Mouse (Mus musculus) lung, adult 2 months (tissue): Measurements from ENCODE around the gene Pdk2.

Experiments used
- CTCF ChIP-seq: fragments of 200-500 bp; IDR thresholded peaks from 2 replicates; pipeline ENCODE4 v1.5.1; 2011; ENCODE audit warnings: mild to moderate bottlenecking, low read length, control low read depth; ENCODE audit not compliant: insufficient read depth
- POLR2A ChIP-seq: fragments of 200-500 bp; IDR thresholded peaks from 2 replicates; pipeline ENCODE4 v1.6.1; 2011; ENCODE audit warnings: low read depth, mild to moderate bottlenecking, control low read depth, low read length, borderline replicate concordance; ENCODE audit errors: extremely low read depth

DNA sequence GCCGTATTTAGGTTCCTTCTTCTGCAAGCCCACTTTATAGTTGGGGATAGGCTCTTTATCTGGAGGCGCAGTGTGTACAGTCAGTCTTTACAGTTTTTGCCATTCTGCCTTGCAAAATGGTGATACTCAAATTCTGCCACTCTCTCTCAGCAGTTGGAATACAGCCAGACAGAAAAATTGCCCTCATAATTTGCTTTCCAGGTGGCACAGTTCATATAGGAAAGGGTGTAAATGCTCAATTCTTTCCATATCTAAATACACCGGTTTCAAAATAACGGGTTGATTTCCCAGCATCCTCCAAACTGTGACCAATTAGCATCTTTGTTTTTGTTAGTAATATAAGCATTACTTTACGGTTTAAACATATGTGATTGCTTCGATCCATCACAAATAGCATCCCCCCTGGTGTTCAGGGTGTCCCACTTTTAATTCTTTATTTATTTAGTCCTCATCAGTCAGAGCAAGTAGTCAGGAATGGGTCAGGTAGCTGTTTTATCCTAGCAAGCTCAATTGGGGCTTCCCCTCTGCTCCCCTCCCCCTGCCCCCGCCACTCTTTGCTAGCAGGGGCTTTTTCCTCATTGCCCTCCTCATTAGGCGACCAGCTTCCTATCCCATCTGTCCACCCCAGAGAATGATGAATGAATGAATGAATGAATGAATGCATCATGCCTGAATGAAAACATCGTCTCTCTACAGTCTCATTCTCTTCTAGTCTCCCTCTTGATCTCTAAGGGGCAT lies 62.8 kb downstream of the Pdk2 start:
- TF ChIP-seq CTCF = no peak
- TF ChIP-seq POLR2A = no peak
